Mouse (Mus musculus): ENCODE data around the gene Ildr1.

The Ildr1 gene

DNA sequence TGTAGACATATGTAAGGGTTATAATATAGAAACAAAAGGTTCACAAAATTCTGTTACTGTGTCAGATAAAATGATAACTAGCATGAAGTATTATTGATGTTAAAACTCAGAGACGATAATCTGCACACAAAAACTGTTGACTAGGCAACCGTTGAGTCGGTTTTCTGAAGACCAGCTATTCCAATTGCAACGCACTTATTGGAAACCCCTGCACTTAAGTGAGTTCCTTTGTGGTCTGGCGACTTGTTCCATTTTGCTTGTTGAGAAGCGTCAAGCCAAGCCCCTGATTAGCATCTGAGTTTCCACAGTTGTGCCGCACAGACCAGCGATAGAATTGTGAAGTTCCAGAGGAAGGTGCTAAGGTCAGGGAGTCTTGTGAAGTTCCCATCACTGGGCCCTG lies 3.6 kb downstream of the Ildr1 start:
- DNase-seq (ENCODE audit: extremely low read depth, insufficient read length, low spot score): no peak

DNA sequence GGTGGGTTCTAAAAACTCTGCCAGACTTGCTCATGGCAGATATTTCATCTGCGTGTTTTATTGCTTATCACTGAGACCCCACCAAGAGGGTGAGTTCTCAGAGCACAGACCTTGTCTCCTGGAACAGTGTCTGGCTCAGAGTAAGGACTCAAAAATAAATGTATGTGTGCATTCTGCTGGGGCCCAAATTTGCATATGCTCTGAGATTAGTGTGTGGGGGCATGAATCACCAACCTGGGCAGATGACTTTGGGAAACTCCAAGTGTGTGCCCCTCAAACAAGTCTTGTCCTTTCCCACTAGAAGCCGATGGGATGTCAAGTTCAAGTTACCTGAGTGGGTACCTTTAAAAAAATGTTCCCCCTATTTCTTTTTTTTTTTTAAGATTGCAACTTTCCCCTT lies 6.7 kb downstream of the Ildr1 start:
- no peak for DNase-seq (ENCODE audit: extremely low read depth, insufficient read length, low spot score)

DNA sequence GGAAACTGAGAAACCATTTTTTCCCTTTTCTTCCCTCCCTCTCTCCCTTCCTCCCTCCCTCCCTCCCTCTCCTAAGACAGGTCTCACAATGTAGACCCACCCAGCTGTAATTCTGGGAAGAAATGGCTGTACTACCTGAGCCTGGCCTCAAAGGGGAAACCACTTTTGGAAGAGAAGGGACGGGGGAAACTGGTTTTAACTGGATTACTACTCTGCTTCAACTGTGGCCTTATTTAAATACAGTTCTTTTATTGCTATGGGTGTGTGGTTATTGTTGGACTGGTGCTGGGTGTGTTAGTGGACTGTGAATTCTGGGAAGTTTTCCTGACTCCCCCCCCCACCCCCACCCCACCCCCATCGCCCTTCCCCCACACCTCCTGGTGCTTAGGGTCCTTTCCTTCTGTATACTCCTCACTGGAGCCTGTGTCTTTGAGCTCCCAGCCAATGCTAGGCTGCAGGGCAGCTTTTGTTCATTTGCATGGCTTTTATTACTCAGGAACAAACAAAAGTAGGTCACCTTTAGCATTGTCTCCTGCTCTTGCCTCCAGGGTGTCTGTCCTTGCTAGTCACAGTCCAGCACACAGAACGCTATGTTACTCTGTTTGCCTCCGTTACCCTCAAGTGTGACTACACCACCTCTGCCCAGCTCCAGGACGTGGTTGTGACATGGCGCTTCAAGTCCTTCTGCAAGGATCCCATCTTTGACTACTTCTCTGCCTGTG lies 14.1 kb downstream of the Ildr1 start:
- DNase-seq (ENCODE audit: extremely low read depth, insufficient read length, low spot score): no peak

DNA sequence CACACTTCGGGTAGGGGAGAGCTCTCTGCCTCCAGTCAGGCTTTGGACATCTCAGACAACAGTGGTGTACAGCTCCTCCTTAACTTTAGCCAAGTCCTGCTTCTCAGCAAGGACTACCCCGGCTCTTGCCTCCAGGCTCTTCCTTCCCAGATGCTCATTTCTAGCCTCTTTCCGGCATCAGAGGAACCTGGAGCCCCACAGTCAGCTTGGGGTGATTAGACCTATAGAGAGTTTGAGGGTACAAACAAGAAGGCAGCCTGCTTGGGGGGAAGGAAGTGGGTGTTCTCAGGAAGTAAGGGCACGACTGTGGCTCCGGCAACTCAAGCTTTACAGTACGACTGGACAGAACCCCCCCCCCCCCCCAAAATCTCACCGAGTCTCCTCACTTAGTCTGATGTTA lies 15.0 kb downstream of the Ildr1 start:
- no peak for DNase-seq (ENCODE audit: extremely low read depth, insufficient read length, low spot score)

DNA sequence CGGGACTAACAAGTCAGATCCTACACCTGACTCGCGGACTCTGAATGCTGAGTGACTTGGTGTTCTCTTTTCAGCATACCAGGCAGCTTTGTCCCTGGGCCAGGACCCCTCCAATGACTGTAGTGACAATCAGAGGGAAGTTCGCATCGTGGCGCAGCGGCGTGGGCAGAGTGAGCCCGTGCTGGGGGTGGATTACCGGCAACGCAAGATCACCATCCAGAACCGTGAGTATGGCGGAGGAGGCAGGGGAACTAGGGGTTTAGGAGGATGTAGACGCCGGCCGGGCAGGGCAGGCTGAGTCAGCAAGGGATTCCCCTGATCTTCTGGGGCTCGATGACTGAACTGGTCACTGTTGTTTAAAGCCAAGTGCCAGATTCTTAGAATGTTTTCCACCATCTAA lies 15.6 kb downstream of the Ildr1 start:
- no peak for DNase-seq (ENCODE audit: extremely low read depth, insufficient read length, low spot score)

DNA sequence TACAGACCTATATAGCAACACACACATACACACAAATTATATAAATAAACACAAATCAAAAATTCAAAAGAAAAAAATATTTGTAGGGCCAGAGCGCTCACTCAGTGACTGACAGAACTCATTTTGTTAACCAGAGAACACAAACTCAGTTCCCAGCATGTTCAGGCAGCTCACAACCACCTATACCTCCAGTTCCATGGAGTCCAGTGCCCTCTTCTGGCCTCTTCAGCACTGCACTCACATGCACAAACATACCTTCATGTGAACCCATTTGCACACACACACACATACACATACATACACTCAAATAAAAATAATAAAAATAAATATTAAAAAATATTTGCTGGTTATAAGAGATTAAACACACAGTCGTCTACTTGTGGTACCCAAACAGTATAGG lies 17.0 kb downstream of the Ildr1 start:
- DNase-seq (ENCODE audit: extremely low read depth, insufficient read length, low spot score): no peak

DNA sequence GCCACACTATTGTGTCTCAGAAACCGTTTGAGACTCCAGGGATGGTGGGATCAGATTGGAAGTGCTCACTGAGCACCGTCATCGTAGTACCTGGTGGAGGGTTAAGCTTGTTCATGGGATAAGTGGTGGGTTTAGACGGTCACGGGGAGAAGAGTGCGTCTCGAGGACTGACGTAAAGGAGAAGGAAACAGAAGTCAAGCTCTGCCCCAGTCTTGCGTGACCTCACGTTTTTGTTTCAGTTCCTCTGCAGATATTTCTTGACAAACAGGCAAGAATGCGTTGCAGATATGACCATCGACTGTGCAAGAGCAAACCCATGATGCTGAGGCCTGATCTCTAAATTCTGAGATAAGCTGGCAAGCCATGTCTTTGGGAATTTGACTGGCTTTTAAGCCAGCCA lies 18.0 kb downstream of the Ildr1 start:
- no peak for DNase-seq (ENCODE audit: extremely low read depth, insufficient read length, low spot score)

DNA sequence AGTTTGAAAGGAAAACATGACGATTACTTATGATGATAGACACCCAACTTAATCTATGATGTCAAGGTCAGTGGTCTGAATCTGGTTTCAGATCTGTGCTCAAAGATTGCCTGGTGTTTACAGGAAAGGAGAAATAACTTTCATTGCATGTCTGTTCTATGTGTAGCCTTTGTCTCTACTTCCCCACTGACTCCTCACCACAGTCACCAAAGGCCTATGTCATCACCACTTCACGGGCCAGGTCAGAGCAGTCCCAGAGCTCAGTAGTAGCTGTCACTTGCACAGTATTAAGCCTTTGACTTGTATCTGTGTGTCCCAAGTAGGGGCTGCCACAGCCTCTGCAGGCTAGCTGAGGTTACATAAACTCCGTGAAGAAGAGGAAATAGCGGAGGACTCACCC lies 23.7 kb downstream of the Ildr1 start:
- no peak for DNase-seq (ENCODE audit: extremely low read depth, insufficient read length, low spot score)

DNA sequence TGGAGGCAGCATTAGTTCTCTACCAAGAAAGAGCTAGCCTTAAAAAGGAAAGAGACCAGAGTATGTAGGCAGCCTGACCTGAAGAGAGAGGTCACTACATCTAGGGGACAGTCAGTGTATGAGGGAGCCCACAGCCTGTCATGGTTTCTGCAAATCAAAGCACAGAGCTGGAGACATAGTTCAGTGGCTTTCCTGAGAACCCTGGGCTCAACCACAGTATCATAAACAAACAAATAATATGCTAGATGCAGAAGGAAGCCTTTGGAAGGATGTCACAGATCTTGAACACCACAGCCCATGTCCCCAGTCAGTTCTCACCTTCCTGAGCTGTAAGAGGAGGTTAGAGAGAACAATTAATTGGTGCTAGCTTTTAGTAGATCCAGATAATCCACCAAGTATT lies 24.9 kb downstream of the Ildr1 start:
- no peak for DNase-seq (ENCODE audit: extremely low read depth, insufficient read length, low spot score)

DNA sequence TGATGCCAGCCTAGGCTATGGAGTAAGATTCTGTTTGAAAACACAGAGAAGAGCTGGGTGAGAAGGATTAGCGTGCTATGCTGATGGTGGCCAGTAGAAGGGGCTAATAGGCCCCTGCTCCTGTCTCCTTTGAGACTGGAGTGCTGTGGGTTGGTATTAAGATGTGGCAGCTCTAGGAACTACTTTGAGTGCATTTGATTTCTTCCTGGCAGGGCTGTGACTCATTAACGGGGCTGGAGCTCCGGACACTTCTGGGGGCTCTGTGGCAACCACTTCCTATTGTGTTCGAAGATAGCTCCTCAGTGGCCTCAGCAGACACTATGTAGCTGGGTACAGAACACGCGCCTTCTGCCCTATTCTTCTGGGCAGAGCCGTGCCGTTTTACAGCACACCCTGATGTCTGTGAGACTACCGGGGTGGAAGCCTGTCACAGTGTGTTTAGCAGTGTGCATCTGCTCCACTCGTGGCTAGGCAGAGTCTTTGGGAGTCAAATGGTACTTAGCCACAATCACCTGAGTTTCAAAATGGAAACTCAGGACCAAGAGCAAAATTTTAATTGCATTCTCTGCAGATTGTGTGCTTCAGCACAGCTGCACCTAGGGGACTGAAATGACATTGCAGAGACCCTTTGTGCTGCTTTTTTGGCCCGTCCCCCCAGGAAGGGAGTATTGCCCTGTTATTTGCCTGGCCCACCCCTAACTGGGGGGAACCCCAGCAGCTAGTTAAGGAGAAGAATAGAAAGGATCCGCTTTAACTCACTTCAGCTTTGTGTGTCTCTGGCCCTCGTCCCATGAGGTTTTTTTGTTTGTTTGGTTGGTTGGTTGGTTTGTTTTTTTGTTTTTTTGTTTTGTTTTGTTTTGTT lies 26.6 kb downstream of the Ildr1 start:
- DNase-seq (ENCODE audit: extremely low read depth, insufficient read length, low spot score): no peak

DNA sequence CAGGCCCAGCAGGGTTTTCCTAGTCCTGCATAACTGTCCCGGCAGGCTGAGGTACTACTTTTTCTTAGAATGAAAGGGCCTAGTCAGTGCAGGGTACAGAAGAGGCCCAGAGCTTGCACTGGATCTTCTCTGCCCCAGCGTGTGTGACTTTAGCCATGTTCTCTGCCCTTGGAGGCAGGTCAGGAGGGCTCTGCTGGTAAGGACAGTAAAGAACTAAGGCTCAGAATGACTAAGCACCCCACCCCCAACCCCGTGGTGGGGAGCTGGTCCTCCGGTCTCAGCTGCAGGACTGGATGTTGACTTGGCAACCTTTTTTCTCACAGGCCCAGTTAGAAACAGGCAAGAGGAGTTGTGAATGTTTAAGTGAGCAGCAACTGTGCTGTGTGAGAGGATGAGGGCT lies 29.0 kb downstream of the Ildr1 start:
- DNase-seq (ENCODE audit: extremely low read depth, insufficient read length, low spot score): no peak

DNA sequence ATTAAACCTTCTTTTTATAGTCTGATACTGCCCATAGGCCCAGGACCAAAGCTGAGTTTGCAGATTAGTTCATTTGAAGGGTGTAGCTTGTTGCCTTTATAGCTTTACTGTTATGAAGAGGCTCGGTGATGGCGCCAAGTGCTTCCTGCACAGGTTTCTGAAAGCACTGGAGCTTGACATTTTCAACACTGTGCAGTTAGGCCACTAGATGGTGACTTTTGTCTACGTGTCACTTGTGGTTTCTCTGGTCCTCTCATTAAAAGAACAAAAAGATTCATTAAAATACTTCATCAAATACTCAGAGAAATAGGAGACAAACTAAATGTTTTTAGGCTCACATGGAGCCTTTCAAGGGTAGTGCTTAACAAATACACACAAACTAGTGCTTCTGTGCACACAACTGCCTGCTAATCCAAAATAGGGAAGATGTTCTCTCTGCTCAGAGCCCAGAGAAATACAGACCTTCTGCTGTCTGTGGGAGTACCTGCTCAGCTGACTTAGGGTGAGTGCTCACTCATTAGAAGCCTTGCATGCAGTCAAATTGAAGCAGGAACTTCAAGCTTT lies 30.2 kb downstream of the Ildr1 start:
- DNase-seq (ENCODE audit: extremely low read depth, insufficient read length, low spot score): no peak

DNA sequence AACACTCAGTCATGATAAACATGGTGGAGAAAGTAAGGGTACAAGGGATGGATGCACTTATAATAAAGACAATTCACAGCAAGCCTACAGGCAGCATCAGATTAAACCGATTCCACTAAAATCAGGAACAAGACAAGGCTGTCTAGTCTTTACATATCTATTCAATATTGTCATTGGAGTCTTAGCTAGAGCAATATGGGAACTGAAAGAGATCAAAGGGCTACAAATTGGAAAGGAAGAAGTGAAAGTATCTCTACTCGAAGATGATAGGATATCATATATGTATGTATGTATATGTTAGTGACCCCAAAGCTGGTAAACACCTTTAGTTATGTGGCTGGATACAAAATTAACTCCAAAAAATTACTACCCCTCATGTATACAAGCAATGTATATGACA lies 35.2 kb downstream of the Ildr1 start:
- no peak for DNase-seq (ENCODE audit: extremely low read depth, insufficient read length, low spot score)

DNA sequence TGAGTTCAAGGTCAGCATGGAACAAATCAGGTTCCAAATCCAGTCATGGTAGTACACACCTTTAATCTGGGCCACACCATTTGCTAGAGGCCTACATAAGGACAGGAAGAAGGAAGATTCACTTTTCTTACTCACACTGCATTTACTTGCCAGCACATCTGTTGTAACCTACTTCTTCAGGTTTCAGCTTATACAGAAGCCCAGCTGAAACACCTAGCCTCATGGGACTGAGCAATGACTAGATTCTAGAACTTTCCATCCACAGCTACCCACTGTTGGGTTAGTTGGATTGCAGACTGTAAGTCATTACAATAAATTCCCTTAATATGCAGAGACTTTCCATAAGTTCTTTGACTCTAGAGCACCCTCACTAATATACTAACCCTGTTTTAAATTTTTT lies 38.8 kb downstream of the Ildr1 start:
- DNase-seq (ENCODE audit: extremely low read depth, insufficient read length, low spot score): no peak

DNA sequence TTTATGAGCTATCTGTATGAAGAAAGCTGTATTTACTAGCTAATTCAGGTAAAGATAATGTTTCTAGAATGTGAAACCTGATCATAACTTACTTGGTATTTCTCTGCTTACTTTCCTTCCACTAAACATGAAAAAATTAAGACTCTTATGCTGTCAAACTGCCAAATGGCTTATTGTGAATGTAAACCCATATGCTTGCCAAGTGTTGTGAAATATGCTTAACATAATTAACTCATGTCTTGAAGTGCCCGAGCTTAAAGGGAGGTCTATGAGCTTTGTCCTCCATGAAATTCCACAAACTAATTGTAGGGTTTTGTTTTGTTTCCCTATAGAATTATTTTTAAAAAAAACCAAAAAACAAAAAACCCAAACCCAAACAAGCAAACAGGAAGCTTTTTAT lies 40.0 kb downstream of the Ildr1 start:
- no peak for DNase-seq (ENCODE audit: extremely low read depth, insufficient read length, low spot score)

DNA sequence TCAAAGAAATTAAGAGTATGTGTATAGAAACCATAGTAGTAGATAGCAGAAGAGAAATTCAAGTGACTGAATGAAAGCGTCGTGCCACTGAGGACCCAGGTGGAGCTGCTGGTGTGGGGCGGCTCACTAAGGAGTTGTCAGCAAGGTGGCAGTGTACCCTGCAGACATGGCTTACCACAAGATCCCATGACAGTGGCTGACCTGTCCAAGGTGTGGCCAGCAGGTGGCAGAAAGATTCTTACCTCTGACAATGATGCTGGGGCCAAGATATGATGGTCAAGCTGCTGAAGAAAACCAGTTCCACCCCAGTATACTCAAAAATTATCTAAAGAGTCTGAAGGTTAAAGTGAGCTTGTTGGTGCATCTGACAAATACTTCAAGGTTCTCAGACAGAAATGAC lies 41.6 kb downstream of the Ildr1 start:
- no peak for DNase-seq (ENCODE audit: extremely low read depth, insufficient read length, low spot score)

DNA sequence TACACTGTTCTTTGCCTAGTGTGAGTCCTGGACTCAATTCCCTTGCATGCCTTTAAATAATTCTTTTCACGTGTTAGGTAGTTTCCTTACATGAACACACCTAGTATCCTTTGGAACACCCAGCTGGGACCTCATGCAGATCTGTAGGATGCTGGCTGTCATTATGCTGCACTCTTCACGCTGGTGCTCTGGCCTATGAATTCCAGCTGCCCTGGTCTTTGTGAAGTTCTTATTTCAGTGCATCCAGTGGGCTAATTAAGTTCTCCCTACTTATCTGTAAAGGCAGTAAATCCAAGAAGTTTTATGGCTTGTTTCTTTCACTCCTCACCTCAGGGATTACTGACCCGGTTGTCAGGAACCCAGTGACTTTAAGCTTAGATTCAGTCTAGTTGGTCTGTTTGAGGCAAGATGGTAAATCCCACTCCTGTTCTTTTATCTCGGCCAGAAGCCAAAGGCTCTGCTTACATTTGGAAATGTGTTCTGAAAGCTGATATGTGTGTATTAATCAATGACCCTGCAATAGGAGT lies 45.7 kb downstream of the Ildr1 start:
- DNase-seq (ENCODE audit: extremely low read depth, insufficient read length, low spot score): no peak

DNA sequence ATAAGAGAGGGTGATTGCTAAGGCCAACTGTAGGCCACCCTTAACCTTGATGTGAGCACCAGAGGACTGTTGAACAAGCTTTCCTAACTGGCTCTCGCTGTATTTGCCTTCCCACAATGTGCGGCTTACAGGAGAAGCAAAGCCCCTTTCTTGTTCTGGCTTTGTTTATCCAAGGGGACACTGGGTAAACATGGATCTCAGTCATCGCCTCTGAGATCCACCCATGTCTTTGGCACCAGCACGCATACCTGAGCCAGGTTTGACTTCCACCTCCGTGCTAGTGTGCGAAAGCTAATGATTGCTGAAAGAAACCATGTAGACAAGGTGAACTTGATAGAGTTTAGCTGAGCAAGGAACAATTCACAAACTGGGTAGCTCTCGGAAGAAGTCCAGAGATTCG lies 49.8 kb downstream of the Ildr1 start:
- DNase-seq (ENCODE audit: extremely low read depth, insufficient read length, low spot score): no peak

DNA sequence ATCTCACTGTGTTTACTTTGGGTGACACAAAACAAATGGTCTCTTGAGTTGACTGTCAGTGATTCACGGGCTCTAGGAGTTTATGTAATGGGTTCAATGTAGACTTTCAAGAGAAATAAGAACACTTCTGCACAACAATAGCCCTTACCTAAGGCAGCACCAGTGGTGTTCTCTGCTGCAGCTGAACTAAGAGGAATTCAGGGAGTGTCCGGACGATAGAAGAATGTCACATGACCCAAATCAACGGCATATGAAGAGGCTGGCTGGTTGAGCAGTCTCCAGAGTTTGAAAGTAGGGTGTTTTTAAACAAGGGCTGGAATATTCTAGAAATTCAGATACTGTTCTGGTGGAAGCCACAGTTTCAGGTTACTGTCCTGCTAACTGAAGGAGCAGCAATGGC lies 53.3 kb downstream of the Ildr1 start:
- DNase-seq (ENCODE audit: extremely low read depth, insufficient read length, low spot score): no peak

DNA sequence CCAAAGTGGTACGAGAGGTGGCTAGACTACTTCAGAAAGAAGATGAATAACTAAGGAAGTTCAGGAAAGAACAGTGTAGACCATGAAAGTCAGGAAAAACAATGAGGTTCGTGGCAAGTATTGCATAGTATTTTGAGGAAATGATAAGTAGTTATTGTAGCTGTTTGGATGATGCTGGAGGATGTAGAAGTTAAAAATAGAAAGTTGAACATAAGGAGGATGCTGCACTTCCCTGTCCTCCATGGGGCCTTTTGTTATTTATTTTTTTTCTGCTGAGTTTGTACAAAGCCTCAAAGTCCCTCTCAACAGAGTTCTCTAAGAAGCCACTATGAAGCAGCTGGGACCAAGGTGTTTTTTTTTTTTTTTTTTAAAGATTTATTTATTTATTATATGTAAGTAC lies 54.0 kb downstream of the Ildr1 start:
- no peak for DNase-seq (ENCODE audit: extremely low read depth, insufficient read length, low spot score)

DNA sequence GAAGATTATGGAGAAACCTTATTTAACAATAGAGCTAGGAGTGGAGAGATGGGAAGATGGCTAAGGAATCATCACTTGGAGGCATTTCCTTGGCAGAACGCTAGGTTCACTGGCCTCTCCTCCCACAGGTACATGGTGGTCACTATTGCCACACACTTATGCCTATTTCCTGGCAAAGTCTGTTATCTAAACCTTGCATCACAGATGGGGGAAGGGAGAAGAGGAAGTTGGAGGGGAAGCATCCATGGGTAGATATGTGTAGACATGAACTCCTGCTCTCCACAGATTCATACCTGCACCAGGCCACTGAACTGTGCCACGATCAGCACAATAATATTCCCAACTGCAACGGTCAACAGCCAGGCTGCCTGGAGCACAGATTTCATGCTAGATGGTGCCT lies 58.2 kb downstream of the Ildr1 start:
- DNase-seq (ENCODE audit: extremely low read depth, insufficient read length, low spot score): no peak

Data from 3134 (cell line).